Comparison of ENCODE assay signal across 8 mouse cellular contexts in genomic region chr1:155138795-155139194, GRCm38 (mm10). TPM values are rescaled to one million over a fixed set of nuclear protein-coding genes. Genes with fewer than 3 reads are reported as not detected.
DNase-seq lines count a peak whose midpoint lies in the region; ATAC-seq lines count a peak whose summit lies in the region.

No protein-coding gene starts in this region.

- H3K9ac ChIP-seq in intestine, embryonic 16.5 days (ENCODE audit: low read depth, low read length) = no peak overlapping the region
- H3K9ac ChIP-seq in forebrain, embryonic 14.5 days (ENCODE audit: low read length) = no peak overlapping the region
- H3K9ac ChIP-seq in liver, embryonic 11.5 days (ENCODE audit: low read depth, low read length) = no peak overlapping the region

- no peaks in the 10 kb centered on the region for H3K4me1 ChIP-seq in intestine, embryonic 16.5 days (ENCODE audit: control insufficient read depth, insufficient read depth, low read length)
- H3K4me1 ChIP-seq in forebrain, embryonic 14.5 days (ENCODE audit: control insufficient read depth, insufficient read depth, low read length) = no peaks in the 10 kb centered on the region
- H3K4me1 ChIP-seq in liver, embryonic 11.5 days (replicated peaks; ENCODE audit: control insufficient read depth, insufficient read depth, low read length) = no peaks in the 10 kb centered on the region; the same call in 1 of the 2 replicates

- H3K27me3 ChIP-seq in intestine, embryonic 16.5 days (replicated peaks; ENCODE audit: control insufficient read depth, insufficient read depth, low read length) = no peaks in the 10 kb centered on the region
- no peaks in the 10 kb centered on the region for H3K27me3 ChIP-seq in forebrain, embryonic 14.5 days (replicated peaks; ENCODE audit: control insufficient read depth, insufficient read depth, low read length)
- H3K27me3 ChIP-seq in liver, embryonic 11.5 days (replicated peaks; ENCODE audit: control insufficient read depth, insufficient read depth, low read length) = no peaks in the 10 kb centered on the region

- peak; percentile 59 for DNase-seq in urinary bladder, postnatal 25 days (ENCODE audit: low spot score)
- DNase-seq in urinary bladder, adult 2 months (ENCODE audit: low spot score) = no peak
- DNase-seq in brain, adult 2 months (ENCODE audit: low read depth, low spot score) = peak; percentile 91
- DNase-seq in thymus, adult 18-20 months = no peak
- DNase-seq in left cerebral cortex, adult 9 months (ENCODE audit: low spot score in 2 of 2) = no peak
- DNase-seq in forebrain, embryonic 14.5 days (ENCODE audit: low spot score) = no peak
- DNase-seq in liver, embryonic 11.5 days (ENCODE audit: low spot score) = no peak

- H3K9me3 ChIP-seq in intestine, embryonic 16.5 days (ENCODE audit: control insufficient read depth, low read length) = no peaks in the 10 kb centered on the region
- H3K9me3 ChIP-seq in forebrain, embryonic 14.5 days (replicated peaks; ENCODE audit: control insufficient read depth, low read length) = no peaks in the 10 kb centered on the region
- no peaks in the 10 kb centered on the region for H3K9me3 ChIP-seq in liver, embryonic 11.5 days (ENCODE audit: control insufficient read depth, low read length)

- ATAC-seq in intestine, embryonic 16.5 days = peak; percentile 63; the same call in 1 of the 2 replicates
- no peak for ATAC-seq in forebrain, embryonic 14.5 days
- no peak for ATAC-seq in liver, embryonic 11.5 days (replicated peaks; ENCODE audit: low FRiP score)

- no peak overlapping the region for H3K27ac ChIP-seq in intestine, embryonic 16.5 days (ENCODE audit: low read length)
- no peak overlapping the region for H3K27ac ChIP-seq in forebrain, embryonic 14.5 days (ENCODE audit: low read depth, low read length)
- no peak overlapping the region for H3K27ac ChIP-seq in liver, embryonic 11.5 days (ENCODE audit: low read depth, low read length)

- H3K4me3 ChIP-seq in intestine, embryonic 16.5 days (ENCODE audit: low read length) = no peak overlapping the region
- H3K4me3 ChIP-seq in forebrain, embryonic 14.5 days (ENCODE audit: low read depth, low read length) = no peak overlapping the region
- no peak overlapping the region for H3K4me3 ChIP-seq in liver, embryonic 11.5 days (ENCODE audit: low read depth, low read length)

- no peak overlapping the region for H3K4me2 ChIP-seq in intestine, embryonic 16.5 days (ENCODE audit: low read depth, low read length)
- no peak overlapping the region for H3K4me2 ChIP-seq in forebrain, embryonic 14.5 days (ENCODE audit: low read length)
- no peak overlapping the region for H3K4me2 ChIP-seq in liver, embryonic 11.5 days

- 80% methylated on average over 7 of the region's 7 CpGs for WGBS in intestine, embryonic 16.5 days
- 94% methylated on average over 7 of the region's 7 CpGs for WGBS in forebrain, embryonic 14.5 days
- 79% methylated on average over 7 of the region's 7 CpGs for WGBS in liver, embryonic 11.5 days

- H3K36me3 ChIP-seq in intestine, embryonic 16.5 days (ENCODE audit: control insufficient read depth, insufficient read depth, low read length) = no peaks in the 10 kb centered on the region
- no peaks in the 10 kb centered on the region for H3K36me3 ChIP-seq in forebrain, embryonic 14.5 days (ENCODE audit: control insufficient read depth, insufficient read depth, low read length)
- no peaks in the 10 kb centered on the region for H3K36me3 ChIP-seq in liver, embryonic 11.5 days (ENCODE audit: control insufficient read depth, insufficient read depth, low read length)

RNA-seq across cellular contexts. Expression of gene Mr1, which starts 7.8 kb away (rescaled TPM):
- polyA plus RNA-seq in urinary bladder, adult 2 months (2012; rRNA removed) = 24.0 and 31.2 TPM in 2 replicates
- polyA plus RNA-seq in intestine, embryonic 16.5 days (2015; fragmentation: Nextera tagmentation; extraction: Ambion mirVana) = 4.6 and 5.2 TPM in 2 replicates
- 0.80 and 1.2 TPM in 2 replicates for polyA plus RNA-seq in forebrain, embryonic 14.5 days (2014; fragmentation: Nextera tagmentation; extraction: Ambion mirVana)
- 0.81 and 1.2 TPM in 2 replicates for polyA plus RNA-seq in liver, embryonic 11.5 days (2014; fragmentation: Nextera tagmentation; extraction: Ambion mirVana)

RNA-seq across cellular contexts. Expression of gene Stx6, which starts 19.7 kb away (rescaled TPM):
- 42.4 and 45.9 TPM in 2 replicates for polyA plus RNA-seq in urinary bladder, adult 2 months (2012; rRNA removed)
- polyA plus RNA-seq in intestine, embryonic 16.5 days (2015; fragmentation: Nextera tagmentation; extraction: Ambion mirVana) = 36.1 and 44.2 TPM in 2 replicates
- 97.7 and 109 TPM in 2 replicates for polyA plus RNA-seq in forebrain, embryonic 14.5 days (2014; fragmentation: Nextera tagmentation; extraction: Ambion mirVana)
- polyA plus RNA-seq in liver, embryonic 11.5 days (2014; fragmentation: Nextera tagmentation; extraction: Ambion mirVana) = 36.0 and 36.9 TPM in 2 replicates

RNA-seq across cellular contexts. Expression of gene Ier5, which starts 39.4 kb away (rescaled TPM):
- 29.7 and 40.7 TPM in 2 replicates for polyA plus RNA-seq in urinary bladder, adult 2 months (2012; rRNA removed)
- polyA plus RNA-seq in intestine, embryonic 16.5 days (2015; fragmentation: Nextera tagmentation; extraction: Ambion mirVana) = 2.0 and 2.6 TPM in 2 replicates
- 19.5 and 24.6 TPM in 2 replicates for polyA plus RNA-seq in forebrain, embryonic 14.5 days (2014; fragmentation: Nextera tagmentation; extraction: Ambion mirVana)
- polyA plus RNA-seq in liver, embryonic 11.5 days (2014; fragmentation: Nextera tagmentation; extraction: Ambion mirVana) = 6.7 and 7.3 TPM in 2 replicates

Comparison
In these comparisons a context has a peak if more than half of its experiments do, and no peak if none do; other contexts are left out.
1. DNase-seq: peak in urinary bladder, postnatal 25 days (single experiment) and brain, adult 2 months (single experiment); none in urinary bladder, adult 2 months (single experiment), thymus, adult 18-20 months (0 of 2), left cerebral cortex, adult 9 months (0 of 2), forebrain, embryonic 14.5 days (single experiment) and liver, embryonic 11.5 days (single experiment).